Mouse (Mus musculus) lung, adult 2 months (tissue): ENCODE measurements around the gene Col4a2.

Experiments
- CTCF ChIP-seq: fragments of 200-500 bp; IDR thresholded peaks from 2 replicates; pipeline ENCODE4 v1.5.1; 2011; ENCODE audit warnings: mild to moderate bottlenecking, low read length, control low read depth; ENCODE audit not compliant: insufficient read depth
- POLR2A ChIP-seq: fragments of 200-500 bp; IDR thresholded peaks from 2 replicates; pipeline ENCODE4 v1.6.1; 2011; ENCODE audit warnings: low read depth, mild to moderate bottlenecking, control low read depth, low read length, borderline replicate concordance; ENCODE audit errors: extremely low read depth

DNA sequence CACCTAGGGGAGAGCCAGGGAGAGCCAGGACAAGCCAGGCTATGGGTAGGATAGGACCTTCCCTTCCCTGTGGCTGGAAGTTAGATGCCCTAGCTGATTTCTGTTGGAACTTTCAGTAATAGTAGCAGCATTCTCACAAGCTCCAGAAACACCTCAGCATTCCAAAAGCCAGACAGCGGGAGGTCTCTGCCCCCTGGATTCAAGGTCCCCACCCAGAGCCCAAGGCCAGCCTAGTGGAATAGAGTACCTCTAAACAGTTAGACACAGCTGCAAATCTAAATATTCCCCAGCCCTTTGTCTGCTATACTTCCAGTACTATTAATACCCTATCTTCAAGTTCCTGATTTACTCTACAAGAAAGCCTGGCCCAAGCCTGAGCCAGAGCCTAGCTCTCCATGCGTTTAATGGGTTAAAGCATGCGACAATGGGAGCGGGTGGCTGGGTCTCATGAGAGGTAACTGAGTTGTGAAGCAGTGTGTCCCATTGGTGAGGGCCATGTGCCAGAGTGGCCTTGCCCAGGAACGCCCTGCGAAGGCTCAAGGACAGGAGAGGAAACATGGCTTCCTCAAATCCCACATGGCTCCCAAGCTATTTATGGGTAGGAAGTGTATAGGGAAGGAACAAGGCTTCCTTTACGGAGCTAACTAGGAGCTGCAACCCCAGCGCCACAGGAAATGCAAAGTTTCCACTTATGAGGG is 15.3 kb upstream of the Col4a2 start:
- TF ChIP-seq CTCF: no peak
- TF ChIP-seq POLR2A: no peak
